Mouse (Mus musculus) brain, embryonic 14.5 days (tissue): ENCODE measurements around the gene Bora. TPM values are rescaled to one million over a fixed set of nuclear protein-coding genes. Genes with fewer than 3 reads are reported as not detected.
"Not testable (repeated sequence)": the region's sequence is repeated elsewhere in the genome, so short reads cannot be mapped to it uniquely, and the experiment has no call there.

Experiments used
- DNase-seq: peaks from one replicate; pipeline ENCODE4 v3.0.0-alpha.2; 2011; ENCODE audit warnings: low read depth
- CTCF ChIP-seq: fragments of 200-500 bp; IDR thresholded peaks from 2 replicates; pipeline ENCODE4 v1.5.1; 2012; ENCODE audit warnings: inconsistent platforms, mild to moderate bottlenecking, moderate library complexity, borderline replicate concordance; ENCODE audit not compliant: insufficient read depth, insufficient read length; ENCODE audit errors: extremely low read depth
- POLR2A ChIP-seq: fragments of 200-500 bp; IDR thresholded peaks from 2 replicates; pipeline ENCODE4 v1.6.1; 2012; ENCODE audit warnings: mild to moderate bottlenecking, inconsistent platforms, borderline replicate concordance; ENCODE audit not compliant: poor library complexity, insufficient read depth, insufficient read length, severe bottlenecking; ENCODE audit errors: extremely low read depth
- polyA plus RNA-seq: library from polyadenylated mRNA; depleted of rRNA; stranded (reverse); fragments of >200 nt; gene quantifications from 2 replicates; pipeline ENCODE4 v1.2.3, GENCODE M21; 2012

Bora gene
- polyA plus RNA-seq, 1 experiment: 9.8 TPM

DNA sequence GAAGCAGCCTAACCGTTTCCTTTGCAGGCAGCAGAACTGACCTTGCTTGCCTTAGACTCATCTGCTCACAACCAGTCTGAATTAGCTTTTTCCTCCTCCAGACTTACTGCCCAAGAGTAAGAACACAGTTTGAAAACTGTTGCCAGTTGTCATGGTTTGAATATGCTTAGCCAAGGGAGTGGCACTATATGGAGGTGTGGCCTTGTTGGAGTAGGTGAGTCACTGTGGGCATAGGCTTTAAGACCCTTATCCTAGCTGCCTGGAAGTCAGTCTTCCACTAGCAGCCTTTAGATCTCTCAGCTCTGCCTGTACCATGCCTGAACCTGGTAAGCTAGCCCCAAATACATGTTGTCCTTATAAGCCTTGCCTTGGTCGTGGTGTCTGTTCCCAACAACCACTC lies 8.3 kb upstream of the Bora start:
- no peak for TF ChIP-seq POLR2A
- TF ChIP-seq CTCF: no peak
- DNase-seq: no peak

DNA sequence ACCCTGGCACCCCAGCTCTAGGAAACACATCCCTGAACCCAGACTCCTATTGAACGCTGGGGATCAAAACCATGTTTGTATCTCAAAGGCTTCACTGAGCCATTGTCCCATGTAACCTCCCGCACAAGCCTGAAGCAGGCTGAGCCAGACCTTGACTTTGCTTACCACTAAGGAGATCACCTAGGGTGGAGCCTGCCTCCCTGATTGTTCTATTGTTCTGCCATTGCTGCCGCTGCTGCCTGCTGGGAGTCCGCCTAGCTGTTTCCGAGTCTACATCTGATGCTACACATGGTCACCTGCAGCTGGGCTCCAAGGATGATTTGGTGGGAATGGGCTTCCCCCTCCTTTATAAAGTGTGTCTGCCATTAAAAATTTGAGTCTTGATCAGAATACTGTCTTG lies 6.7 kb upstream of the Bora start:
- DNase-seq: not testable (repeated sequence)

DNA sequence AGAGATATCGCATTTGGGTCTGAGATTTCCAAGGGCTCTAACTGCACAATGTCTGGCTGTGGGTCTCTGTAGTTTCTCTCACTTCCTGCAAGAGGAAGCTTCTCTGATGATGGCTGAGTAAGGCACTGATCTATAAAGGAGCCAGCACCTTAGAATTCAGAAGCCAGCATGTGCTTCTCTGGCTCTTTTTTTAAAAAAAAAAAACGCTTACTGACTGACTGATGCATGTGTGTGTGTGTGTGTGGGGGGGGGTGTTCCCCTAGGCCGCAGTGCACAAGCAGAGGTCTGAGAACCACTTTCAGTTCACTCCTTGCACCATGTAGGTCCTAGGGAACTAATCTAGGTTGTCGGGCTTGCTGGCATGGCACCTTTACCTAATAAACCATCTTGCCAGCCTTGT lies 4.6 kb upstream of the Bora start:
- no peak for DNase-seq

DNA sequence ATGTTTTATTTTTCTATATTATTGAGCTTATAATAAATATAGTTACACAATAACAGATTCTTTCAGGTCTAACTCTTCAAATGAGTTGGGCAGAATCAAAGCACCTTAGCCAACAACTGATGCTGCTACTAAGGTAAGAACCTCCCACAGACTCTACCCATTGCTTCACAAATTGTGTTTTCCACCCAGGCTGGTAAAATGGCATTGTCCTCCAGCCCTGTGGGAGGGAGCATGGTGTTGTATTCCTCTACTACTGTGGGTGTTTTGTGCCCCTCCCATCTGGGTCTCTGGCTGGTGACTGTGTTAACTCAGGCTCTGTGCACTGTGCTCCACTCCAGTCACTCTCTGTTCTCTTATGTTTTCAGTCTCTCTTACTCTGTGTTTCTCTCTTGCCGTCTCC lies 2.5 kb upstream of the Bora start:
- no peak for DNase-seq
- TF ChIP-seq CTCF: no peak
- no peak for TF ChIP-seq POLR2A

More for the DNA sequence above, 4.6 kb upstream of the Bora start:
- TF ChIP-seq POLR2A (no peak), CTCF (no peak)

DNA sequence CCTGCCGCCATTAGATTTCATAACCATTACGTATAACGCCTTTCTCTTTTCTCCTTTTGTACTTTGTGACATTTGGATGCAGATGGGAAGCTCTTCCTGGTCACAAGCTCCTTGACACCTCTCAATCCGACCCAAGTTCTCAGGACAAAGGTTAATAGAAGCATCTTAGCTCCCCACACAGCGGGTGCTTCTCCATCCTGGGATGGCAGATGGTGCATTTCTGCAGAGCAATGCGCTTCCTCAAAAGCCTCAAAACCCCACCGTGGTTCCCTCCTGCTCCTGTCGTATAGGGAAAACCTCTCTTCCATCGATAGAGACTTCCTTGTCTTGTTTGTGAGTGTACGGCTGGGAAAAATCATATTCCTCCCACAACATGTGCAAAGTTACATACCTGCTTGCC lies 1.9 kb upstream of the Bora start:
- TF ChIP-seq POLR2A (no peak), CTCF (no peak)
- DNase-seq: peak; percentile 33

DNA sequence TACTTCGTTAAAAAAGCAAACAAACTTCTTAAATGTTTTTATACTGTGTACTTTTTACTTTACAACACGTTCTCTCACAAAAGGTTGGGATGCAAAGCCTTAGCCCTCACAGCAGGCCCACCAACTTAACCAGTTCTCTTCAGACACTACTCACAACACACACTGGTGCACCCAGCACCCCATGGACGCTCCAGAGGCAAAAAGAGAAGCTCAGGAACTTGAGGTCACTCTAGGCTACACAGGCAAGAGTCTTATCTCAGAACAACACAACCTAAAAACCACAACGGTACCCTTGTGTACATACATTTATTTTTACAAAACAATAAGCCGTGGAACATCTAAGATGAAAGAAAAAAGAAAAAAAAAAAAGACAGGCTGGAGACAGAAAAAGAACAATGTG lies 1.3 kb upstream of the Bora start:
- TF ChIP-seq CTCF: no peak
- no peak for TF ChIP-seq POLR2A
- DNase-seq: no peak

DNA sequence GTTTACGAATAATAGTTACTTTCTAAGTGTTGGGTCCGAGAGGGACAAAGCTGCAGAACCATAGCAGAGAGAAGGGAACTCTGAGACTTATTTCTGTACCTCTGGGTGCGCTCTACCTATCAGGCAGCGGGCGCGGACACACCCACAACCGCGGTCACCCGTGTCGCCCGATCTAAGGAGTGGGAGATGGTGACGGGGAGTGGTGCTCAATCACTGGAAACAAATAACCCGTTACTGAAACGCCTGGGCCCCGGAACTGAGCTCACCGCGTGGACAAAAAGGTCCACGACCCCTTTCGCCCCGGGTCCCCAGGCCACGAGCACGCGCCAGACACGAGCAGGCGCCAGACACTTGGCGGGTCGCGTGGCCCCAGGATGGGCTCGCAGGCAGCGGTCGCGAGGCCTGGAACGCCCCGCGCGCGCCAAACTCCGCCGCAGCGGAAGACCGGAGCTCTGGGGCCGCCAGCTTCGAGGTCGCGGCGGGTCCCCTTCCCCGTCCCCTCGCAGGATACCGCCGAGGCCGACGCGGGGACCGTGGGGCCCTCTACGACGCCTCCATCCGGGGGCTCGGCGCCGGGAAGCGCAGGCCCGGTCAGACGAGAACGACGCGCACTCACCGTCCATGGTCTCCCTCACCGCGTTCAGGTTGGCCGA lies 518 bp upstream of the Bora start:
- DNase-seq: peak; percentile 49

DNA sequence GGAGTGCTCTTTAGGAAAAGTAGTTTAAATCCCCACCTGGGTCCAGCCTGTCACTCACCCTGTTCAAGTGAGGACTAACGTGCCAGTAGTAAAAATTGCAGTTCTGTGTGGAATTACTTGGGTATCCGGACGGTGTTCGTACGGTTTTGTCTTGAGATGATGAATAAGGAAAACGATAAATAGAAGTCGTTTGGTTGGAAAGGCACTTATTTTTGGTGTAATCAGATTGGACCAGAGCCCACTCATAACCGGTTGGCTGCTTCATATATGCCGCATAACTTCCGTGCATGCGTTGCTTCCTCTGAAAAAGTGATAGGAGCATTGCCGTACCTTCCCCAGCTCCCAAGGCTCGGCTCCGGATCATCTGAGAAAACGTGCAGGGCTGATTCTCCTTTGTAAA lies 760 bp downstream of the Bora start:
- no peak for TF ChIP-seq CTCF
- TF ChIP-seq POLR2A: no peak
- no peak for DNase-seq

More for the DNA sequence above, 518 bp upstream of the Bora start:
- TF ChIP-seq POLR2A (no peak), CTCF (no peak)

DNA sequence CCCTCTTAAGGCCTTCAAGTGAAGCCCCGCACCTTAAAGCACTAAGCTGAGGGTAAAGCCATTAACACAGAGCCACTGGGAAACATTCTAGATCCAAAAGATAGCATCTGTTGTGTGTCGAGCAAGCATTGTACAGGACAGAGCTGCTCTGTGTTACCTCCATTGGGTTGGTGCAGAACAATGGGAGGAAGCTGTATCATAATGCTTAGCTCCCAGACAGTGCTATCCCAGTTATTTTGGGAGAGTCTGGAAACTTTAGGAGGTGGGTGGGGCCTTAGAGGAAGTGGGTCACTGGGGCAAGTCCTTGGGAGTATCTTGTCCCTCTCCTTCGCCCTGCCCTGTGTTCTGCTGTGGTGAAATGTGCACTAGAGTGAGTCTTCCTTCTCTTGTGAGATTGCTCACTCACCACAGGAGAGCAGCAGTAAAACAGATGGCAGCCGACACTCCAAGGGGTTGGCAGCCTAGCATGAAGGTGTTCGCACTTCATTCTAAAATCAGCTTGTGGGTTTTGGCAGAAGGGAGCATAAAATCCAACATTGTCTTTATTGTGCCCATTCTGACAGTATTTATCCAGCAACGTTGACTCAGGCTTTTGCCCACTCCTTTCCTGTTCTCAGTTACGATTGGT lies 13.1 kb downstream of the Bora start:
- peak; percentile 53 for DNase-seq
- TF ChIP-seq CTCF (no peak), POLR2A (no peak)

DNA sequence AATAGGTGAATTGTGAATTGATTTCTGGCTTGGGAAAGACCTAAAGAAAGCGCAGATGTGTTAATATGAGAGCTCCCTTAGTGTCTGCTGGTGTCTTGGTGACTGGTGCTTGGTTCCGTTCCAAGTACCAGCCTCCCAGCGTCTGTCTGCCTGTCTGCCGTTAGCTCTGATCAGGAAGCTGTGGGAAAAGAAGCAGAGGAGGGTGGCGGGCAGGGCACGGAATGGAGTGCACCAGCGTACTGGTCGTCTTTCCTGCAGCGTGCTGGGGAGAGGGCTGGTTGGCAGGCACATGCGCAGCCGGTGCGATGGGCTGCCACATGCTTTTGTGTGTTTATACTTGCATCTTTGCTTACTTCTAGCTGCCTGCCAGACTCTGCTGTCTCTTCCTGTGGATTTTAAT lies 14.6 kb downstream of the Bora start:
- TF ChIP-seq POLR2A (no peak), CTCF (no peak)
- DNase-seq: peak; percentile 68

DNA sequence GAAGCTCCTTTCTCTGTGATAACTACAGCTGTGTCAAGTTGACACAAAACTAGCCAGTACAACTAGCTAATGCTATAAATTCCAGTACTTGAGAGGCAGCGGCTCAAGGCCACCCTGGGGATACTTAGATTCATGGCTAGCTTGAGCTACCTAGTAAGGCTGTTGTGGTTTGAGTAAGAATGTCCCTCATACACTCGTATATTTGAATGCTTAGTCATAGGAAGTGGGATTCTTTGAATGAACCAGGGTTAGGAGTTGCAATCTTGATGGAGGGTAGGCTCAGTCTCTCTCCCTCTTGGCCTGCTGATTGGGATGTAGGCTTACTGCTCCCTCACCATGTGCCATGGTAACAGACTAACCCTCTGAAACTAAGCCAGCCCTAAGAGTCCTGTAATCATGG lies 17.1 kb downstream of the Bora start:
- TF ChIP-seq POLR2A (no peak), CTCF (no peak)
- no peak for DNase-seq

DNA sequence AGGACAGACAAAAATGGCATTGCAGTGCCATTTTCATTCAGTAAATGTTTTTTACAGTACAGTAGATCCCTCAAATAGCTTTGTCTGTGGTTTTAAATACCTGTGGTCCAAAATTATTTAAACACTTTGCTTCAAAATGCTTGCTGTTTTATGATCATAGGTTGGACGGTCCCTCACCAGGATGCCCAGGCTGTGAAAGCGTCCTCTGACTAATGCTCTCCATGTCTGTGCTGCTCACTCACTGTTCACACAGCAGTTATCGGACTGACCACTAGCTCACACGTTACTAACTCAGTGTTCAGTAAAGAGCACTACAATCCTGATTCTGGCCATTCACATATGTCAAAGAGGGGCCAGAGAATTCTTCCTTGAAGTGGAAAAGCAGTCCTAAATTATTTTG lies 25.1 kb downstream of the Bora start:
- TF ChIP-seq CTCF (no peak), POLR2A (no peak)
- no peak for DNase-seq

DNA sequence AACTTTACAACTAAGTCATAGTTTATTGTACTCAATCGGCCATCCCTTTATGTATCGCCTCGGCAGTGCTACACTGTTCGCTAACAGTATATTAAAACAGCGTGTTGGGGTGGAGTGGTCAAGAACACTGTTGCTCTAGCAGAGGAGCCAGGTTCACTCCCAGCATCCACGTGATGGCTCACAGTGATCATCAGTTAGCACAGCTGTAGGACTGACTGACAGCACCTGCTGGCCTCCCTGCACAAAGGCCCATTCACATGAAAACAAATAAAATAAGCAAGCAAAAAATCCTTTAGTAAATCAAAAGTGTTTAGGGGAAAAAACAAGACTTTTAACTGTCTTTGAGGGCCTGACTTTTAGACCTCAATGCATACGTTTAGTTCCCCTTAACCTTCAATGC lies 42.9 kb downstream of the Bora start:
- TF ChIP-seq CTCF (no peak), POLR2A (no peak)
- DNase-seq: no peak
